Mouse (Mus musculus) adrenal gland, adult 18-20 months (tissue): ENCODE data around the gene Ubxn10. TPM values are rescaled to one million over a fixed set of nuclear protein-coding genes. Genes with fewer than 3 reads are reported as not detected.
A peak's percentile ranks its signal among the peaks of the same experiment; 100 is the strongest.

Experiments
- DNase-seq, 2 experiments: peaks; one replicate each; pipeline ENCODE4 v3.0.0; 2021 to 2022; ENCODE audit warnings: low spot score in 2 of 2
- total RNA-seq, 2 experiments: library from RNA; stranded (reverse); gene quantifications; 1 replicate in 1 of 2; 2 replicates in 1 of 2; pipeline ENCODE4 v1.2.3; 2021

The Ubxn10 gene
- total RNA-seq, 2 experiments from 2014 or later, result 0.70 to 0.99 TPM

GRCm38 (mm10) chr4:138734863-138735262 is 2.1 kb downstream of the Ubxn10 start:
- no peak for DNase-seq

GRCm38 (mm10) chr4:138734105-138734504 is 2.9 kb downstream of the Ubxn10 start:
- no peak for DNase-seq

GRCm38 (mm10) chr4:138729018-138729703 is 7.8 kb downstream of the Ubxn10 start:
- DNase-seq, result no peak

GRCm38 (mm10) chr4:138725751-138726150 is 11.2 kb downstream of the Ubxn10 start:
- no peak for DNase-seq

GRCm38 (mm10) chr4:138725127-138725461 is 11.9 kb downstream of the Ubxn10 start:
- peak; percentile 62 to 66 for DNase-seq

- DNase-seq, result no peak
These were observed 12.4 kb downstream of the Ubxn10 start, which contains the start of gene Pla2g2c for GRCm38 (mm10) chr4:138724354-138725126. Pla2g2c (plus strand) TSS chr4:138724792.

- DNase-seq, result no peak
These were observed 13.3 kb downstream of the Ubxn10 start for GRCm38 (mm10) chr4:138723493-138724281.

GRCm38 (mm10) chr4:138719264-138719596 is 17.7 kb downstream of the Ubxn10 start:
- no peak for DNase-seq

- no peak for DNase-seq
These were observed 18.2 kb downstream of the Ubxn10 start for GRCm38 (mm10) chr4:138718586-138719263.

- DNase-seq, result no peak
These were observed 20.3 kb downstream of the Ubxn10 start for GRCm38 (mm10) chr4:138716697-138717096.

- DNase-seq, result no peak
These were observed 22.8 kb downstream of the Ubxn10 start for GRCm38 (mm10) chr4:138714186-138714585.

GRCm38 (mm10) chr4:138712621-138713020 is 24.3 kb downstream of the Ubxn10 start:
- no peak for DNase-seq

GRCm38 (mm10) chr4:138712096-138712495 is 24.9 kb downstream of the Ubxn10 start:
- DNase-seq, result no peak

GRCm38 (mm10) chr4:138711051-138711820 is 25.7 kb downstream of the Ubxn10 start:
- no peak for DNase-seq

- DNase-seq, result no peak
These were observed 26.3 kb downstream of the Ubxn10 start for GRCm38 (mm10) chr4:138710633-138711032.

- DNase-seq, result no peak
These were observed 27.0 kb downstream of the Ubxn10 start for GRCm38 (mm10) chr4:138709944-138710343.

GRCm38 (mm10) chr4:138709246-138709645 is 27.7 kb downstream of the Ubxn10 start:
- no peak for DNase-seq

- peak; percentile 56 to 65 for DNase-seq
These were observed 28.3 kb downstream of the Ubxn10 start for GRCm38 (mm10) chr4:138708636-138709035.

GRCm38 (mm10) chr4:138706620-138707019 is 30.3 kb downstream of the Ubxn10 start:
- DNase-seq, result no peak

- no peak for DNase-seq
These were observed 32.8 kb downstream of the Ubxn10 start for GRCm38 (mm10) chr4:138704169-138704568.
